Mouse (Mus musculus) olfactory bulb, adult 2 months (tissue): ENCODE results near the gene Myoz1. TPM values are rescaled to one million over a fixed set of nuclear protein-coding genes. Genes with fewer than 3 reads are reported as not detected.
"Not testable (repeated sequence)": the region's sequence is repeated elsewhere in the genome, so short reads cannot be mapped to it uniquely, and the experiment has no call there.

Experiments used
- H3K27ac ChIP-seq: fragments of 200-500 bp; 2 replicates; pipeline ENCODE4 v1.5.1; 2012; ENCODE audit warnings: low read depth, low read length; ENCODE audit not compliant: insufficient read depth
- H3K4me1 ChIP-seq: fragments of 200-500 bp; 2 replicates; pipeline ENCODE4 v1.6.1; 2012; ENCODE audit warnings: low read length; ENCODE audit not compliant: control insufficient read depth, insufficient read depth
- H3K4me3 ChIP-seq: fragments of 200-500 bp; 2 replicates; pipeline ENCODE4 v1.5.1; 2012; ENCODE audit warnings: mild to moderate bottlenecking, low read depth, low read length, moderate library complexity; ENCODE audit not compliant: insufficient read depth
- CTCF ChIP-seq: fragments of 200-500 bp; IDR thresholded peaks from 2 replicates; pipeline ENCODE4 v1.5.1; 2012; ENCODE audit warnings: low read depth, mild to moderate bottlenecking, low read length, moderate library complexity; ENCODE audit not compliant: insufficient read depth
- POLR2A ChIP-seq: fragments of 200-500 bp; IDR thresholded peaks from 2 replicates; pipeline ENCODE4 v1.6.1; 2012; ENCODE audit warnings: mild to moderate bottlenecking, low read depth, low read length, moderate library complexity; ENCODE audit not compliant: insufficient read depth
- WGBS: fragments of 180-500 bp; shearing (Covaris S2); methylation state at CpG from one replicate; pipeline ENCODE4 v1.1.7; 2018; 5-methylcytosine and 5-hydroxymethylcytosine counted together
- polyA plus RNA-seq: library from polyadenylated mRNA; stranded (reverse); fragments of >200 nt; gene quantifications from 2 replicates; pipeline ENCODE4 v1.2.4, GENCODE M21; 2012; ENCODE audit warnings: low replicate concordance; ENCODE audit not compliant: missing spikeins, insufficient read depth, insufficient read length

The Myoz1 gene
- not detected in 2 replicates for polyA plus RNA-seq

DNA sequence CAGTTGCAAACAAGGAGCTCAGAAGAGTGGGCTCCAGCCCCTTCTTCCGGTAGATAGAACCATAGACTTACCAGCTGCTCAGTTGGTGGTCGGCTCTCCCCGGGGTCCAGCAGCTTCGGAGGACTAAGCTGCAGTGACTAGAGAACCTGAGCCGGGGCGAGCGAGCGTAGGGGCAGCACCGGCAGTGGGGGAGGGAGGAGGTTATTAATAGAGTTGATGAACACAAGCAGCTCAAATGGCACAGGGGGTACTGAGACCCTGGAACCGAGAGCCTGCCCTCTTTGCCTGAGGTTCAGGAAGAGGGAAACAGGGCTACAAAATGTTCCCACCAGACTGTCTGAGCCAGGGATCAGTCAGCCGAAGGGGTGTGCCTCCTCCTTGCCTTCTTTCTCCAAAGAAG lies at the start of gene Myoz1:
Gene Myoz1 (minus strand): TSS at position 180 of the 400 bp plus-strand sequence.
- Histone ChIP-seq H3K4me1 (peaks cover 6% of the 10 kb centered on the region), H3K4me3 (no peak within 1 kb of the TSS), H3K27ac (no peak within 1 kb of the TSS)
- WGBS = 41% methylated on average over 11 of the region's 11 CpGs
- TF ChIP-seq POLR2A = no peak

DNA sequence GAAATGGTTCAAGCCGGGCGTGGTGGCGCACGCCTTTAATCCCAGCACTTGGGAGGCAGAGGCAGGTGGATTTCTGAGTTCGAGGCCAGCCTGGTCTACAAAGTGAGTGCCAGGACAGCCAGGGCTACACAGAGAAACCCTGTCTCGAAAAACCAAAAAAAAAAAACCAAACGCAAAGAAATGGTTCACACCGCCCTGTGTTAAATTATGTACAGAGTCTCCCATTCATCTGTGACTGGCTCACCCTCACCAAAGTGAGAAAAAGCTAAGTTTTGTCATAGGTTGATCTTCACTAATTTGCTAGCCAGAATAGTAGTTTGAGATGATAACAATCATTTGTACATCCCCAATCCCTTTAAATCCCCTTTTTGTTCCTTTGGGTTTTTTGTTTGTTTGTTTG lies 47.1 kb upstream of the Myoz1 start:
- H3K4me1 ChIP-seq, H3K27ac ChIP-seq: not testable (repeated sequence)
- 10% methylated on average over 8 of the region's 8 CpGs for WGBS
- peak overlapping the region; percentile 94 for H3K4me3 ChIP-seq

DNA sequence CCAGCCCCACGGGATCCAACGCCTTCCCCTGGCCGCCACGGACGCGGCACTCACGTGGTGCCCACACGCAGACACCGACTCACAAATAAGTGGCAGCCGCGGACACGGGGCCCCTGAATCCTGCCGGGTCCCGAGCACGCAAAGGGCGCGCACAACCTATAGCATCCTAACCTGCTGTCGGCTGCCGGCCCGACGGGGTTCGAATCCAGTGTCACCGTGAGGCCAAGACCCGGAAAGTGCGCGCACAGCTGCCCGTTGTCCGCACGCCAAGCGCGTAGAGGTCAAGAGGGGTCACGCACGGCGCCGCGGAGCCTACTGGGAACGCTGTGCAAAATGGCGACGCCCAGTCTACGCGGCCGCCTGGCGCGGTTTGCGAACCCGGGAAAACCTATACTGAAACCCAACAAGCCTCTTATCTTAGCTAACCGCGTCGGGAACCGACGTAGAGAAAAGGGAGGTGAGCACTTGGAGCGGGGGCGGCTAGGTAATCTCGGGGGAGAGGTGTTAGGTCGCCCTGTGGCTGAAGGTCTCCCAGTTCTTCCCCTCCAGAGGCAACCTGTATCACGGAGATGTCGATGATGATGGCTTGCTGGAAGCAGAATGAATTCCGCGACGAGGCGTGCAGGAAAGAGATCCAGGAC lies 46.5 kb upstream of the Myoz1 start, which contains the start of gene Chchd1:
Gene Chchd1 (plus strand): TSS at position 266 of the 641 bp plus-strand sequence.
- TF ChIP-seq POLR2A (peak; percentile 66), CTCF (no peak)

DNA sequence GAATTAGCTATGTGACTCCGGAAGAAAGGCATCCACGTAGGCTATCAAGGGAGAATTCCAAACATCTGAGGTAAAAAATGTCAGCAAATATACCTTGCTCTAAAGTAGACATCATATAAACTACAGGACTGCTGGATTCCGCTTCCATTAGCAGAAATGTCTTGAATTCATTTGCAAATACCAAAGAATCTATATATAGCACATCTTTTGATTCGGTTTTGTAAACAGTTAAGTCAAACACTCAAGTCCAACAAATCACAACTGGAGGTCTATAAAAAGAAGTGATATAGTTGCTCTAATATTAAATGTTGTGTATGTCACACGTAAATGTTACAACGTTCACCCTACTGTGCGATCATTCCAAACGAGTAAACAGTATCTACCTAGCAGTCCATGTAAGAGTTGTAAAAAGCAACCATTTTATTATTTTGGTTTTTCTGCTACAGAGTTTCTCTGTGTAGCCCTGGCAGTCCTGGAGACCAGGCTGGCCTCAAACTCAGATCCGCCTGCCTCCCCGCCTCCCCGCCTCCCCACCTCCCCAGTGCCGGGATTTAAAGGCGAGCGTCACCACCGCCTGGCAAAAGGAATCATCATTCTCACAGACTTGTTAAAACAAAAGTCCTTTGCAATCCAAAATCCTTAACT lies 45.9 kb upstream of the Myoz1 start:
- 9% methylated on average over 15 of the region's 15 CpGs for WGBS
- no peak for TF ChIP-seq CTCF
- no peak for TF ChIP-seq POLR2A
- Histone ChIP-seq H3K27ac (peak overlapping the region; percentile 65), H3K4me1 (peaks cover 4% of the 10 kb centered on the region; the same call in 1 of the 2 replicates), H3K4me3 (peak overlapping the region; percentile 94)

More for the DNA sequence above, 46.5 kb upstream of the Myoz1 start, which contains the start of gene Chchd1:
- peaks cover 2% of the 10 kb centered on the region; the same call in 1 of the 2 replicates for H3K4me1 ChIP-seq
- H3K4me3 ChIP-seq = peak within 1 kb of the TSS; percentile 94
- H3K27ac ChIP-seq = peak within 1 kb of the TSS; percentile 73
- WGBS = under 1% methylated on average over 61 of the region's 61 CpGs

DNA sequence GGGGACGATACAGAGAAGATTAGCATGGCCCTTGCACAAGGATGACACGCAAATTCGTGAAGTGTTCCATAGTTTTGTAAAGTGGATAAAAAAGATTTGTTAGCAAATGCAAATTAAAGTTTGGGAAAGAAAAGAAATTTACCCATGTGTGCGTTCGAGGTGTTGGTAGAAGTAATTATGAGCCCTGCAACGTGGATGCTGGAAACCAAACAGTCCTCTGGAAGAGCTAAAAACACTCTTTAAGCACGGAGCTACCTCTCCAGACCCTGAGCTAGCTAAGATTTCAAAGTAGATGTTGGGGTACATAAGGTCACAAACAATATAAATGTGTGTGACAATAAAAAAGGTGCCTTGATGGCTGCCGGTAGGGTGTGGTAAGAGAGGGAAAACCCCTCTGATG lies 45.2 kb upstream of the Myoz1 start:
- Histone ChIP-seq H3K4me1 (peaks cover 4% of the 10 kb centered on the region; the same call in 1 of the 2 replicates), H3K4me3 (no peak overlapping the region), H3K27ac (no peak overlapping the region)
- no peak for TF ChIP-seq POLR2A
- no peak for TF ChIP-seq CTCF
- 57% methylated on average over 8 of the region's 8 CpGs for WGBS

DNA sequence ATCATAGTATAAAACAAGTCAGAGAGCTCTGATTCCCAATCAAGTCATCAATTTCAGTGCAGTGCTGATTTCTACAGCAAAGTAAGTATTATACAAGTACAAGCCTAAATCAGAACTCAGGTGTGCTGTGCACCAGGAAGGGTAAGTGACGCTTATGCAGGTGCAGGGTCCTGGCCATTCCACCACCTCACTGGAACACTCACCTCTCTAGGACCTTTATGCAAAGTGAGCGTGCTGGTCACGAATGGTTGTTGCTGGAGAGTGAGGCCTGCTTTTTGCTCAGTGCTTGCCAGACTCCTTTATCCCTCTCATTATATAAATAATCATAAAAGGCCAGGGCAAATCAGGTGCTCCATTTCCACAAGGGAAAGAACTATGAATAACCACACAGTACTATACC lies 44.0 kb upstream of the Myoz1 start:
- Histone ChIP-seq H3K27ac (no peak overlapping the region), H3K4me1 (peaks cover 8% of the 10 kb centered on the region), H3K4me3 (no peak overlapping the region)
- TF ChIP-seq CTCF = no peak
- TF ChIP-seq POLR2A = no peak
- 68% methylated on average over 3 of the region's 3 CpGs for WGBS

DNA sequence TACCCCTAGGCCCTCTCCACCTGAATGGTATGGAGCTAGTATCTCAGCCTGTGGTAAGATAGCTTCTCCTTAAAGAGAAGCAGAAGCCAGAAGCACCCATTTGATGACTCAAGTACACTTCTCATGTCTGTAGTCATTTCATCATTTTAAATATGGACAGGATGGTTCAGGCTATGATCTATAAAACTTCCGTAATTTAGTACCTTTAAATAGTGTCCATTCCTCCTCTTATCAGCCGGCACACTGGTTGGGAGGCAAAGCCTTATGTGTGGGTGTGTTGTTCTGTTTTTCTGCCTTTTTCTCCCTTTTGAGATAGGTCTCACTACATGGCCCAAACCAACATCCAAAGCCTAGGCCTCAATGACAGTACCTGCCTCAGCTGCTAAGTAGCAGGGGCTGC lies 42.2 kb upstream of the Myoz1 start:
- WGBS = 45% methylated on average over 2 of the region's 2 CpGs
- no peak overlapping the region for H3K4me3 ChIP-seq
- TF ChIP-seq CTCF (no peak), POLR2A (no peak)
- H3K4me1 ChIP-seq = peaks cover 12% of the 10 kb centered on the region
- no peak overlapping the region for H3K27ac ChIP-seq

DNA sequence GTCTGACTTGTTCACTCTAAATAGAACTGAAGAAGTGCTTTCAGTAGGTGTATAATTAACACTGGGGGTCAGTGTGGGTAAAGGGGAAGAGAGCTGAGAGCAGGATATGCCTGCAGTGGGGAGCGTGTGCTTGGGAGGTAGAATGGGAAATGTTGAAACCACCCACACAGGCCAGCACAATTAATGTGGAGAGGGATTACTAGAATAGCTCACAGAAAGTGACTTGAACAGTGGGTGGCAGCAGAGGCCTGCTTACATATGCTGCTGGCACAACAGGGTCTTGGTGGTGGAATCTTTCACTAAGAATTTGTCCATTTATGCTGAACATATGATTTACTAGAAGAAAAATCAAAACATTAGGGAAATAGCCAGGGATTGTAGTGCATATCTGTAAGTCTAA lies 40.6 kb upstream of the Myoz1 start:
- H3K4me1 ChIP-seq = peaks cover 12% of the 10 kb centered on the region
- no peak for TF ChIP-seq POLR2A
- no peak for TF ChIP-seq CTCF
- peak overlapping the region; percentile 10; the same call in 1 of the 2 replicates for H3K27ac ChIP-seq
- H3K4me3 ChIP-seq = 0 out of 2 replicates have a peak overlapping the region, but pooled peaks have one; percentile 29
- 4% methylated on average over 1 of the region's 1 CpGs for WGBS

DNA sequence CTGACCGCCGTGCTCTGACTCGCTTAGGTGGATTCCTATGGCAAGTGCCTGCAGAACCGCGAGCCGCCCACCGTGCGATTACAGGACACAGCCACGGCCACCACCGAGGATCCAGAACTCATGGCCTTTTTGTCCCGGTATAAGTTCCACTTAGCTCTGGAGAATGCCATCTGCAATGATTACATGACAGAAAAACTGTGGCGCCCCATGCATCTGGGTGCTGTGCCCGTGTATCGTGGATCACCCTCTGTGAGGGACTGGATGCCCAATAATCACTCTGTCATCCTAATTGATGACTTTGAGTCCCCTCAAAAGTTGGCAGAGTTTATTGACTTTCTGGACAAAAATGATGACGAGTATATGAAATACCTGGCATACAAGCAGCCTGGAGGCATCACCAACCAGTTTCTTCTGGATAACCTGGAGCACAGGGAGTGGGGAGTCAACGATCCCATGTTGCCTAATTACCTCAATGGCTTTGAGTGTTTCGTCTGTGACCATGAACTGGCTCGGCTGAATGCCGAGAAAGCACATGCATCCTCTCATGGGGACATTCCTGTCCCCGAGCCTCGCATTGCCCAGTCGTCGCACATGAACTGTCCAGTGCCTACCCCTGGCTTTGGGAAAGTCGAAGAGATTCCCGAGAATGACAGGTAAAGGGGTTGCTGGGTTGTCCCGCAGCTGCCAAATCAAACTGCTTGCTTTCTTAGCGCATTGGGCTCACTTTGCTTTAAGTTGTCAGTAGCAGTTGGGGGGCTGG lies 39.6 kb upstream of the Myoz1 start:
- TF ChIP-seq CTCF = no peak
- TF ChIP-seq POLR2A = no peak
- Histone ChIP-seq H3K27ac (no peak overlapping the region), H3K4me3 (peak overlapping the region; percentile 88), H3K4me1 (peaks cover 12% of the 10 kb centered on the region)
- WGBS = 6% methylated on average over 27 of the region's 27 CpGs
